Mouse (Mus musculus) MEL (cell line): ENCODE data around the gene Hpn. TPM values are rescaled to one million over a fixed set of nuclear protein-coding genes. Genes with fewer than 3 reads are reported as not detected.

Source experiments
- DNase-seq: peaks from one replicate; pipeline ENCODE4 v3.0.0; 2011; ENCODE audit warnings: low read depth, low spot score
- H3K27ac ChIP-seq: 2 replicates; pipeline ENCODE4 v1.5.1; 2012; ENCODE audit warnings: low read depth, mild to moderate bottlenecking, control low read depth, low read length, moderate library complexity; ENCODE audit not compliant: control insufficient read depth
- H3K27me3 ChIP-seq, 2 experiments: fragments of 150-350 bp in 1 of 2; sonication (generic) in 1 of 2; 2 replicates each; pipeline ENCODE4 v1.6.1; 2012; ENCODE audit warnings: low read length in 2 of 2, mild to moderate bottlenecking in 2 of 2, improper control_type of control experiment in 1 of 2, moderate library complexity in 1 of 2; ENCODE audit not compliant: insufficient read depth in 2 of 2, control insufficient read depth in 1 of 2
- H3K36me3 ChIP-seq, 2 experiments: 2 replicates each; pipeline ENCODE4 v1.6.1; 2012 to 2014; ENCODE audit warnings: low read length in 2 of 2, improper control_type of control experiment in 1 of 2, inconsistent platforms in 1 of 2, mild to moderate bottlenecking in 1 of 2; ENCODE audit not compliant: insufficient read depth in 2 of 2, control insufficient read depth in 1 of 2
- H3K4me1 ChIP-seq, 2 experiments: fragments of 150-350 bp in 1 of 2; sonication (generic) in 1 of 2; 2 replicates each; pipeline ENCODE4 v1.6.1; 2012; ENCODE audit warnings: low read length in 2 of 2, improper control_type of control experiment in 1 of 2, mild to moderate bottlenecking in 1 of 2; ENCODE audit not compliant: insufficient read depth in 2 of 2, control insufficient read depth in 1 of 2
- H3K4me3 ChIP-seq, 2 experiments: fragments of 150-350 bp in 1 of 2; sonication (generic) in 1 of 2; 2 replicates each; pipeline ENCODE4 v1.5.1; 2012; ENCODE audit warnings: low read depth in 2 of 2, low read length in 2 of 2, mild to moderate bottlenecking in 2 of 2, moderate library complexity in 2 of 2, control low read depth in 1 of 2, improper control_type of control experiment in 1 of 2; ENCODE audit not compliant: control insufficient read depth in 1 of 2, insufficient read depth in 1 of 2
- H3K79me2 ChIP-seq: 2 replicates; pipeline ENCODE4 v1.6.1; 2012; ENCODE audit warnings: mild to moderate bottlenecking, low read length, moderate library complexity; ENCODE audit not compliant: control insufficient read depth, poor library complexity, insufficient read depth
- H3K9ac ChIP-seq: 2 replicates; pipeline ENCODE4 v1.6.1; 2012; ENCODE audit warnings: low read depth, mild to moderate bottlenecking, control low read depth, low read length, moderate library complexity; ENCODE audit not compliant: control insufficient read depth, poor library complexity, severe bottlenecking
- H3K9me3 ChIP-seq: fragments of 150-350 bp; sonication (generic); replicated peaks from 2 replicates; pipeline ENCODE4 v1.6.1; 2012; ENCODE audit warnings: mild to moderate bottlenecking, low read length, improper control_type of control experiment, moderate library complexity; ENCODE audit not compliant: insufficient read depth
- CHD2 ChIP-seq: IDR thresholded peaks from 2 replicates; pipeline ENCODE4 v1.6.1; 2011; ENCODE audit warnings: low read length, improper control_type of control experiment
- ELF1 ChIP-seq: IDR thresholded peaks from 2 replicates; pipeline ENCODE4 v1.6.1; 2014; ENCODE audit warnings: low read depth, mild to moderate bottlenecking, inconsistent platforms, low read length, improper control_type of control experiment, moderate library complexity
- ETS1 ChIP-seq: IDR thresholded peaks from 2 replicates; pipeline ENCODE4 v1.6.1; 2012; ENCODE audit warnings: low read depth, mild to moderate bottlenecking, inconsistent platforms, low read length, improper control_type of control experiment, moderate library complexity
- GATA1 ChIP-seq: IDR thresholded peaks from 2 replicates; pipeline ENCODE4 v1.6.1; 2011; ENCODE audit warnings: low read depth, low read length, improper control_type of control experiment
- HCFC1 ChIP-seq: IDR thresholded peaks from 2 replicates; pipeline ENCODE4 v1.6.1; 2012; ENCODE audit warnings: low read depth, mild to moderate bottlenecking, inconsistent platforms, low read length, improper control_type of control experiment, moderate library complexity
- JUND ChIP-seq: IDR thresholded peaks from 2 replicates; pipeline ENCODE4 v1.6.1; 2011; ENCODE audit warnings: low read depth, mild to moderate bottlenecking, improper control_type of control experiment, low read length
- NELFE ChIP-seq: IDR thresholded peaks from 2 replicates; pipeline ENCODE4 v1.6.1; 2011; ENCODE audit warnings: low read depth, low read length, improper control_type of control experiment
- NRF1 ChIP-seq: IDR thresholded peaks from 2 replicates; pipeline ENCODE4 v1.6.1; 2014; ENCODE audit warnings: low read depth, mild to moderate bottlenecking, inconsistent platforms, low read length, improper control_type of control experiment, moderate library complexity; ENCODE audit not compliant: poor library complexity, insufficient read depth, severe bottlenecking
- POLR2AphosphoS2 ChIP-seq: IDR thresholded peaks from 2 replicates; pipeline ENCODE4 v1.6.1; 2011; ENCODE audit warnings: low read length, improper control_type of control experiment
- RAD21 ChIP-seq: IDR thresholded peaks from 2 replicates; pipeline ENCODE4 v1.6.1; 2011; ENCODE audit warnings: mild to moderate bottlenecking, low read depth, low read length, improper control_type of control experiment
- SIN3A ChIP-seq: IDR thresholded peaks from 2 replicates; pipeline ENCODE4 v1.6.1; 2012; ENCODE audit warnings: low read length, improper control_type of control experiment, inconsistent platforms
- SMC3 ChIP-seq: IDR thresholded peaks from 2 replicates; pipeline ENCODE4 v1.6.1; 2011; ENCODE audit warnings: low read depth, low read length, improper control_type of control experiment
- TCF12 ChIP-seq: IDR thresholded peaks from 2 replicates; pipeline ENCODE4 v1.6.1; 2014; ENCODE audit warnings: low read depth, mild to moderate bottlenecking, inconsistent platforms, low read length, improper control_type of control experiment, moderate library complexity
- UBTF ChIP-seq: IDR thresholded peaks from 2 replicates; pipeline ENCODE4 v1.6.1; 2012; ENCODE audit warnings: low read depth, mild to moderate bottlenecking, inconsistent platforms, low read length, improper control_type of control experiment, moderate library complexity, borderline replicate concordance; ENCODE audit not compliant: insufficient read depth
- ZC3H11A ChIP-seq: IDR thresholded peaks from 2 replicates; pipeline ENCODE4 v1.6.1; 2012; ENCODE audit warnings: low read depth, mild to moderate bottlenecking, inconsistent platforms, low read length, improper control_type of control experiment
- ZMIZ1 ChIP-seq: IDR thresholded peaks from 2 replicates; pipeline ENCODE4 v1.6.1; 2012; ENCODE audit warnings: low read depth, mild to moderate bottlenecking, inconsistent platforms, low read length, improper control_type of control experiment, moderate library complexity
- ZNF384 ChIP-seq: IDR thresholded peaks from 2 replicates; pipeline ENCODE4 v1.6.1; 2012; ENCODE audit warnings: low read depth, mild to moderate bottlenecking, inconsistent platforms, low read length, improper control_type of control experiment
- polyA plus RNA-seq, 2 experiments: library from polyadenylated mRNA; stranded (reverse) in 1 of 2; unstranded in 1 of 2; fragments of >175 nt in 1 of 2; fragments of >200 nt in 1 of 2; gene quantifications; 2 replicates each; pipeline versions ENCODE4 v1.2.1 to v1.2.4; 2012; ENCODE audit warnings: low replicate concordance in 2 of 2, low read depth in 1 of 2; ENCODE audit not compliant: insufficient read length in 2 of 2, insufficient read depth in 1 of 2, missing spikeins in 1 of 2
- total RNA-seq: library from RNA; depleted of rRNA; stranded (reverse); fragments of 300-350 nt; gene quantifications from 2 replicates; pipeline ENCODE4 v1.2.3, GENCODE M21; 2012

Hpn gene
- total and polyA plus RNA-seq, 3 experiments, result 1.1 to 1.6 TPM; not detected in 1

- H3K36me3 ChIP-seq, result no peaks in the 10 kb centered on the region
- H3K79me2 ChIP-seq, result no peaks in the 10 kb centered on the region
- no peak overlapping the region for H3K4me3 ChIP-seq
- no peak for TF ChIP-seq ELF1
- no peak for TF ChIP-seq CHD2
- TF ChIP-seq ETS1, result no peak
- TF ChIP-seq GATA1, result no peak
- no peak for TF ChIP-seq TCF12
- TF ChIP-seq SIN3A, result no peak
- TF ChIP-seq ZNF384, result no peak
- no peak for TF ChIP-seq SMC3
- no peak for TF ChIP-seq HCFC1
- TF ChIP-seq NRF1, result no peak
- TF ChIP-seq POLR2AphosphoS2, result no peak
- TF ChIP-seq ZMIZ1, result no peak
- no peak for TF ChIP-seq NELFE
- no peak for TF ChIP-seq RAD21
- no peak for TF ChIP-seq UBTF
- no peak for TF ChIP-seq ZC3H11A
- no peak for TF ChIP-seq JUND
- no peaks in the 10 kb centered on the region for H3K9me3 ChIP-seq
- H3K4me1 ChIP-seq, result no peaks in the 10 kb centered on the region; a peak in 1 of 4 replicates
- no peaks in the 10 kb centered on the region for H3K27me3 ChIP-seq
- no peak for DNase-seq
- H3K9ac ChIP-seq, result no peak overlapping the region
- H3K27ac ChIP-seq, result no peak overlapping the region
Measured at GRCm38 (mm10) chr7:31054661-31055320, 60.3 kb downstream of the Hpn start.

GRCm38 (mm10) chr7:31053882-31054447, 61.1 kb downstream of the Hpn start:
- DNase-seq, result no peak
- no peaks in the 10 kb centered on the region; a peak in 1 of 4 replicates for H3K4me1 ChIP-seq

More at GRCm38 (mm10) chr7:31053882-31054447, 61.1 kb downstream of the Hpn start:
- no peak overlapping the region for H3K27ac ChIP-seq
- H3K9ac ChIP-seq, result no peak overlapping the region
- H3K27me3 ChIP-seq, result no peaks in the 10 kb centered on the region
- H3K36me3 ChIP-seq, result no peaks in the 10 kb centered on the region
- TF ChIP-seq POLR2AphosphoS2, result no peak
- no peak for TF ChIP-seq SIN3A
- no peak for TF ChIP-seq CHD2
- H3K4me3 ChIP-seq, result no peak overlapping the region
- H3K9me3 ChIP-seq, result no peaks in the 10 kb centered on the region
- no peaks in the 10 kb centered on the region for H3K79me2 ChIP-seq
